Mouse (Mus musculus): ENCODE results near the gene Adam17. TPM values are rescaled to one million over a fixed set of nuclear protein-coding genes. Genes with fewer than 3 reads are reported as not detected.
A peak's percentile ranks its signal among the peaks of the same experiment; 100 is the strongest.
"Not testable (repeated sequence)": the region's sequence is repeated elsewhere in the genome, so short reads cannot be mapped to it uniquely, and the experiment has no call there.

Adam17 gene
- polyA plus RNA-seq (2012; rRNA removed), result 15.2 and 28.8 TPM in 2 replicates

- DNase-seq (ENCODE audit: low read depth, low spot score), result peak; percentile 78
- under 1% methylated on average over 55 of the region's 55 CpGs for WGBS
Measured at GRCm38 (mm10) chr12:21373100-21373819, at the start of gene Adam17. Gene Adam17 (minus strand): TSS chr12:21373632.

- 11% methylated on average over 11 of the region's 11 CpGs for WGBS
- peak; percentile 38 for DNase-seq (ENCODE audit: low read depth, low spot score)
Measured at GRCm38 (mm10) chr12:21418621-21419131, 45.2 kb upstream of the Adam17 start.

- peak; percentile 21 for DNase-seq (ENCODE audit: low read depth, low spot score)
- WGBS, result 1% methylated on average over 10 of the region's 10 CpGs
Measured at GRCm38 (mm10) chr12:21418083-21418482, 44.7 kb upstream of the Adam17 start.

- DNase-seq (ENCODE audit: low read depth, low spot score), result peak; percentile 96
- WGBS, result under 1% methylated on average over 99 of the region's 103 CpGs
Measured at GRCm38 (mm10) chr12:21417100-21418070, 44.0 kb upstream of the Adam17 start, which contains the start of gene Ywhaq. Gene Ywhaq (minus strand): TSS chr12:21417637.

- no peak for DNase-seq (ENCODE audit: low read depth, low spot score)
- under 1% methylated on average over 15 of the region's 15 CpGs for WGBS
Measured at GRCm38 (mm10) chr12:21416506-21416905, 43.1 kb upstream of the Adam17 start.

GRCm38 (mm10) chr12:21410620-21411019 is 37.2 kb upstream of the Adam17 start:
- no peak for DNase-seq (ENCODE audit: low read depth, low spot score)
- 86% methylated on average over 2 of the region's 2 CpGs for WGBS

GRCm38 (mm10) chr12:21409651-21410050 is 36.2 kb upstream of the Adam17 start:
- WGBS, result 81% methylated on average over 3 of the region's 3 CpGs
- DNase-seq (ENCODE audit: low read depth, low spot score), result no peak

- WGBS, result 71% methylated on average over 2 of the region's 2 CpGs
- no peak for DNase-seq (ENCODE audit: low read depth, low spot score)
Measured at GRCm38 (mm10) chr12:21408789-21409367, 35.4 kb upstream of the Adam17 start.

GRCm38 (mm10) chr12:21402771-21403170 is 29.3 kb upstream of the Adam17 start:
- WGBS, result 94% methylated on average over 5 of the region's 5 CpGs
- no peak for DNase-seq (ENCODE audit: low read depth, low spot score)

- 96% methylated on average over 2 of the region's 2 CpGs for WGBS
- DNase-seq (ENCODE audit: low read depth, low spot score), result no peak
Measured at GRCm38 (mm10) chr12:21386201-21386600, 12.8 kb upstream of the Adam17 start.

- 70% methylated on average over 6 of the region's 6 CpGs for WGBS
- not testable (repeated sequence) for DNase-seq (ENCODE audit: low read depth, low spot score)
Measured at GRCm38 (mm10) chr12:21378765-21379346, 5.4 kb upstream of the Adam17 start.

GRCm38 (mm10) chr12:21375376-21376157 is 2.1 kb upstream of the Adam17 start:
- DNase-seq (ENCODE audit: low read depth, low spot score), result no peak
- 73% methylated on average over 3 of the region's 3 CpGs for WGBS

GRCm38 (mm10) chr12:21373820-21374475 is 516 bp upstream of the Adam17 start:
- WGBS, result under 1% methylated on average over 24 of the region's 24 CpGs

GRCm38 (mm10) chr12:21370035-21370611 is 3.3 kb downstream of the Adam17 start:
- 91% methylated on average over 1 of the region's 1 CpGs for WGBS
- DNase-seq (ENCODE audit: low read depth, low spot score), result no peak

More at GRCm38 (mm10) chr12:21373820-21374475, 516 bp upstream of the Adam17 start:
- DNase-seq (ENCODE audit: low read depth, low spot score), result no peak

- DNase-seq (ENCODE audit: low read depth, low spot score), result no peak
- 89% methylated on average over 5 of the region's 5 CpGs for WGBS
Measured at GRCm38 (mm10) chr12:21369087-21369410, 4.4 kb downstream of the Adam17 start.

GRCm38 (mm10) chr12:21368376-21369086 is 4.9 kb downstream of the Adam17 start:
- 83% methylated on average over 9 of the region's 9 CpGs for WGBS
- DNase-seq (ENCODE audit: low read depth, low spot score), result no peak
